Mouse (Mus musculus) spleen, adult 2 months (tissue): Measurements from ENCODE around the gene Mylk.

ENCODE experiments used
- CTCF ChIP-seq: fragments of 200-500 bp; IDR thresholded peaks from 2 replicates; pipeline ENCODE4 v1.5.1; 2011; ENCODE audit warnings: mild to moderate bottlenecking, inconsistent platforms; ENCODE audit not compliant: insufficient read depth, insufficient read length, insufficient replicate concordance; ENCODE audit errors: extremely low read depth
- POLR2A ChIP-seq: fragments of 200-500 bp; IDR thresholded peaks from 2 replicates; pipeline ENCODE4 v1.6.1; 2011; ENCODE audit warnings: low read depth, low read length, inconsistent platforms

DNA sequence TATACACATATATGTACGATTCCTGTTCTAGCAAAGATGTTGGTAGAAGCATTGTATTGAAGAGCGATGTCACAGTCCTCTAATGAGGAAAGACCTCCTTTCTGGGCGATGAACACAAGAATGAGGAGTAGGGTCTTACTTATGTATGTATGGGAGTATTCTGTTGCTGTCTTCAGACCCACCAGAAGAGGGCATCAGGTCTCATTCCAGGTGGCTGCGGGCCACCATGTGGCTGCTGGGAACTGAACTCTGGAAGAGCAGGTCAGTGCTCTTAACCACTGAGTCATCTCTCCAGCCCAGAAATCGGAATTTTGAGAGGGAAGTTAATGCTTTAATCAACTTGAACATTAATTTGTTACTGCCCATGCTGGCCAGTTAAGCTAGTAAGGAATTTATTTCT lies 279.3 kb downstream of the Mylk start:
- TF ChIP-seq CTCF = 0 out of 2 replicates have a peak, but pooled peaks have one; percentile 5
- no peak for TF ChIP-seq POLR2A
